Mouse (Mus musculus): ENCODE results near the gene Hist1h2ad. TPM values are rescaled to one million over a fixed set of nuclear protein-coding genes. Genes with fewer than 3 reads are reported as not detected.
A peak's percentile ranks its signal among the peaks of the same experiment; 100 is the strongest.
"Not testable (repeated sequence)": the region's sequence is repeated elsewhere in the genome, so short reads cannot be mapped to it uniquely, and the experiment has no call there.

Gene Hist1h2ad
- polyA plus RNA-seq, 1 experiment from 2014 or later, result 2.7 TPM

GRCm38 (mm10) chr13:23609844-23610243 lies 35.7 kb downstream of the Hist1h2ad start:
- Histone ChIP-seq H3K9me3 (ENCODE audit: control insufficient read depth, low read length) (no peaks in the 10 kb centered on the region), H3K36me3 (ENCODE audit: control insufficient read depth, insufficient read depth, low read length) (no peaks in the 10 kb centered on the region), H3K4me3 (ENCODE audit: low read length) (no peak overlapping the region), H3K9ac (ENCODE audit: low read depth, low read length) (no peak overlapping the region), H3K4me2 (ENCODE audit: low read depth, low read length) (no peak overlapping the region), H3K27me3 (replicated peaks; ENCODE audit: control insufficient read depth, insufficient read depth, low read length) (no peaks in the 10 kb centered on the region), H3K4me1 (ENCODE audit: control insufficient read depth, insufficient read depth, low read length) (no peaks in the 10 kb centered on the region), H3K27ac (ENCODE audit: low read length) (no peak overlapping the region)
- no peak for ATAC-seq

- H3K27ac ChIP-seq (ENCODE audit: low read length), result no peak overlapping the region
- no peak overlapping the region for H3K4me3 ChIP-seq (ENCODE audit: low read length)
- no peak for ATAC-seq
- H3K27me3 ChIP-seq (replicated peaks; ENCODE audit: control insufficient read depth, insufficient read depth, low read length), result no peaks in the 10 kb centered on the region
- H3K36me3 ChIP-seq (ENCODE audit: control insufficient read depth, insufficient read depth, low read length), result no peaks in the 10 kb centered on the region
- H3K4me1 ChIP-seq (ENCODE audit: control insufficient read depth, insufficient read depth, low read length), result no peaks in the 10 kb centered on the region
- H3K4me2 ChIP-seq (ENCODE audit: low read depth, low read length), result no peak overlapping the region
- H3K9me3 ChIP-seq (ENCODE audit: control insufficient read depth, low read length), result no peaks in the 10 kb centered on the region
- H3K9ac ChIP-seq (ENCODE audit: low read depth, low read length), result no peak overlapping the region
- 84% methylated on average over 2 of the region's 2 CpGs for WGBS
Observed at GRCm38 (mm10) chr13:23610393-23610792, 36.2 kb downstream of the Hist1h2ad start.

GRCm38 (mm10) chr13:23611638-23612037 lies 37.5 kb downstream of the Hist1h2ad start:
- no peaks in the 10 kb centered on the region for H3K36me3 ChIP-seq (ENCODE audit: control insufficient read depth, insufficient read depth, low read length)

GRCm38 (mm10) chr13:23620056-23620732 lies 46.0 kb downstream of the Hist1h2ad start:
- Histone ChIP-seq H3K27me3 (replicated peaks; ENCODE audit: control insufficient read depth, insufficient read depth, low read length) (no peaks in the 10 kb centered on the region), H3K9me3 (ENCODE audit: control insufficient read depth, low read length) (no peaks in the 10 kb centered on the region), H3K36me3 (ENCODE audit: control insufficient read depth, insufficient read depth, low read length) (no peaks in the 10 kb centered on the region), H3K4me3 (ENCODE audit: low read length) (peak overlapping the region; percentile 65), H3K27ac (ENCODE audit: low read length) (peak overlapping the region; percentile 97), H3K4me2 (ENCODE audit: low read depth, low read length) (peak overlapping the region; percentile 91), H3K4me1 (ENCODE audit: control insufficient read depth, insufficient read depth, low read length) (no peaks in the 10 kb centered on the region), H3K9ac (ENCODE audit: low read depth, low read length) (peak overlapping the region; percentile 71)
- ATAC-seq, result no peak
- WGBS, result 50% methylated on average over 12 of the region's 12 CpGs

More at GRCm38 (mm10) chr13:23611638-23612037, 37.5 kb downstream of the Hist1h2ad start:
- 83% methylated on average over 3 of the region's 3 CpGs for WGBS
- no peak for ATAC-seq
- Histone ChIP-seq H3K9me3 (ENCODE audit: control insufficient read depth, low read length) (no peaks in the 10 kb centered on the region), H3K27ac (ENCODE audit: low read length) (no peak overlapping the region), H3K27me3 (replicated peaks; ENCODE audit: control insufficient read depth, insufficient read depth, low read length) (no peaks in the 10 kb centered on the region), H3K4me1 (ENCODE audit: control insufficient read depth, insufficient read depth, low read length) (no peaks in the 10 kb centered on the region), H3K9ac (ENCODE audit: low read depth, low read length) (no peak overlapping the region), H3K4me3 (ENCODE audit: low read length) (no peak overlapping the region), H3K4me2 (ENCODE audit: low read depth, low read length) (no peak overlapping the region)

- H3K4me2 ChIP-seq (ENCODE audit: low read depth, low read length), result peak within 1 kb of the TSS; percentile 91
- peak; percentile 90 for ATAC-seq
- under 1% methylated on average over 27 of the region's 27 CpGs for WGBS
Observed at GRCm38 (mm10) chr13:23620733-23621531, 46.8 kb downstream of the Hist1h2ad start, which contains the start of gene Hist1h2be. Hist1h2be (minus strand) TSS chr13:23621124.

GRCm38 (mm10) chr13:23621532-23622174 lies 47.5 kb downstream of the Hist1h2ad start:
- Histone ChIP-seq H3K9ac (ENCODE audit: low read depth, low read length) (peak overlapping the region; percentile 83), H3K4me1 (ENCODE audit: control insufficient read depth, insufficient read depth, low read length) (no peaks in the 10 kb centered on the region), H3K36me3 (ENCODE audit: control insufficient read depth, insufficient read depth, low read length) (no peaks in the 10 kb centered on the region), H3K27ac (ENCODE audit: low read length) (peak overlapping the region; percentile 97), H3K9me3 (ENCODE audit: control insufficient read depth, low read length) (no peaks in the 10 kb centered on the region), H3K4me3 (ENCODE audit: low read length) (peak overlapping the region; percentile 65), H3K4me2 (ENCODE audit: low read depth, low read length) (peak overlapping the region; percentile 91), H3K27me3 (replicated peaks; ENCODE audit: control insufficient read depth, insufficient read depth, low read length) (no peaks in the 10 kb centered on the region)
- peak; percentile 90 for ATAC-seq
- WGBS, result 0% methylated on average over 18 of the region's 18 CpGs

More at GRCm38 (mm10) chr13:23620733-23621531, 46.8 kb downstream of the Hist1h2ad start, which contains the start of gene Hist1h2be:
- Histone ChIP-seq H3K9ac (ENCODE audit: low read depth, low read length) (peak within 1 kb of the TSS; percentile 83), H3K27me3 (replicated peaks; ENCODE audit: control insufficient read depth, insufficient read depth, low read length) (no peaks in the 10 kb centered on the region), H3K36me3 (ENCODE audit: control insufficient read depth, insufficient read depth, low read length) (no peaks in the 10 kb centered on the region), H3K9me3 (ENCODE audit: control insufficient read depth, low read length) (no peaks in the 10 kb centered on the region), H3K4me3 (ENCODE audit: low read length) (peak within 1 kb of the TSS; percentile 65), H3K27ac (ENCODE audit: low read length) (peak within 1 kb of the TSS; percentile 97), H3K4me1 (ENCODE audit: control insufficient read depth, insufficient read depth, low read length) (no peaks in the 10 kb centered on the region)

GRCm38 (mm10) chr13:23622175-23622671 lies 48.0 kb downstream of the Hist1h2ad start, which contains the start of gene Hist1h1e:
Hist1h1e (minus strand) TSS chr13:23622558.
- H3K9me3 ChIP-seq (ENCODE audit: control insufficient read depth, low read length); H3K27me3 ChIP-seq (replicated peaks; ENCODE audit: control insufficient read depth, insufficient read depth, low read length); H3K36me3 ChIP-seq (ENCODE audit: control insufficient read depth, insufficient read depth, low read length); H3K4me1 ChIP-seq (ENCODE audit: control insufficient read depth, insufficient read depth, low read length): not testable (repeated sequence)
- Histone ChIP-seq H3K27ac (ENCODE audit: low read length) (peak within 1 kb of the TSS; percentile 97), H3K4me3 (ENCODE audit: low read length) (peak within 1 kb of the TSS; percentile 65), H3K9ac (ENCODE audit: low read depth, low read length) (peak within 1 kb of the TSS; percentile 83), H3K4me2 (ENCODE audit: low read depth, low read length) (peak within 1 kb of the TSS; percentile 91)
- ATAC-seq, result peak; percentile 92
- under 1% methylated on average over 52 of the region's 53 CpGs for WGBS

- Histone ChIP-seq H3K27ac (ENCODE audit: low read length) (peak overlapping the region; percentile 57), H3K27me3 (replicated peaks; ENCODE audit: control insufficient read depth, insufficient read depth, low read length) (no peaks in the 10 kb centered on the region), H3K4me2 (ENCODE audit: low read depth, low read length) (peak overlapping the region; percentile 91), H3K9me3 (ENCODE audit: control insufficient read depth, low read length) (no peaks in the 10 kb centered on the region), H3K36me3 (ENCODE audit: control insufficient read depth, insufficient read depth, low read length) (no peaks in the 10 kb centered on the region), H3K9ac (ENCODE audit: low read depth, low read length) (peak overlapping the region; percentile 53; the same call in 1 of the 2 replicates), H3K4me3 (ENCODE audit: low read length) (peak overlapping the region; percentile 65), H3K4me1 (ENCODE audit: control insufficient read depth, insufficient read depth, low read length) (no peaks in the 10 kb centered on the region)
- WGBS, result 23% methylated on average over 7 of the region's 7 CpGs
- ATAC-seq, result no peak
Observed at GRCm38 (mm10) chr13:23622861-23623450, 48.8 kb downstream of the Hist1h2ad start.
